Mouse (Mus musculus) CH12.LX (cell line): Measurements from ENCODE around the gene Gm1043. TPM values are rescaled to one million over a fixed set of nuclear protein-coding genes. Genes with fewer than 3 reads are reported as not detected.
A peak's percentile ranks its signal among the peaks of the same experiment; 100 is the strongest.

ENCODE experiments used
- DNase-seq: peaks from one replicate; pipeline ENCODE4 v3.0.0-alpha.2; 2013; ENCODE audit errors: extremely low read depth
- H3K27ac ChIP-seq: 2 replicates; pipeline ENCODE4 v1.5.1; 2012; ENCODE audit warnings: low read depth, mild to moderate bottlenecking, control low read depth, moderate library complexity; ENCODE audit not compliant: insufficient read depth
- H3K27me3 ChIP-seq: replicated peaks from 2 replicates; pipeline ENCODE3; 2012; ENCODE audit warnings: inconsistent platforms
- H3K36me3 ChIP-seq, 2 experiments: replicated peaks in 1 of 2; 2 replicates each; pipeline versions ENCODE3 to v1.6.1; 2012; ENCODE audit warnings: inconsistent platforms in 1 of 2, low read length in 1 of 2, mild to moderate bottlenecking in 1 of 2, mixed read lengths in 1 of 2, moderate library complexity in 1 of 2; ENCODE audit not compliant: control insufficient read depth in 1 of 2, insufficient read depth in 1 of 2
- H3K4me1 ChIP-seq, 2 experiments: 2 replicates each; pipeline ENCODE4 v1.6.1; 2012; ENCODE audit warnings: inconsistent platforms in 1 of 2, moderate library complexity in 1 of 2; ENCODE audit not compliant: insufficient read depth in 2 of 2, control insufficient read depth in 1 of 2
- H3K4me2 ChIP-seq: 2 replicates; pipeline ENCODE4 v1.6.1; 2012; ENCODE audit warnings: low read depth, mild to moderate bottlenecking, control low read depth; ENCODE audit not compliant: poor library complexity, insufficient read depth, severe bottlenecking
- H3K4me3 ChIP-seq, 3 experiments: fragments of 150-350 bp in 1 of 3; sonication (generic) in 1 of 3; replicated peaks in 1 of 3; 2 replicates each; pipeline versions ENCODE3 to v1.5.1; 2011 to 2012; ENCODE audit warnings: low read depth in 2 of 3, low read length in 2 of 3, mild to moderate bottlenecking in 2 of 3, moderate library complexity in 2 of 3, control low read depth in 1 of 3, improper control_type of control experiment in 1 of 3, inconsistent platforms in 1 of 3, mixed read lengths in 1 of 3; ENCODE audit not compliant: poor library complexity in 1 of 3
- H3K79me2 ChIP-seq: replicated peaks from 2 replicates; pipeline ENCODE4 v1.6.1; 2012; ENCODE audit warnings: mild to moderate bottlenecking, moderate library complexity; ENCODE audit not compliant: control insufficient read depth, poor library complexity, insufficient read depth, severe bottlenecking; ENCODE audit errors: extremely low read depth
- H3K9ac ChIP-seq: 2 replicates; pipeline ENCODE4 v1.6.1; 2012; ENCODE audit warnings: low read depth, mild to moderate bottlenecking, control low read depth, moderate library complexity; ENCODE audit not compliant: insufficient read depth
- H3K9me3 ChIP-seq: replicated peaks from 2 replicates; pipeline ENCODE3; 2012; ENCODE audit warnings: low read length, inconsistent platforms, mixed read lengths
- CHD2 ChIP-seq: IDR thresholded peaks from 2 replicates; pipeline ENCODE4 v1.6.1; 2011; ENCODE audit warnings: low read length, improper control_type of control experiment
- CTCF ChIP-seq, 2 experiments: IDR thresholded peaks in 1 of 2; conservative IDR thresholded peaks in 1 of 2; 2 replicates each; pipeline ENCODE4 v1.5.1; 2011 to 2012; ENCODE audit warnings: low read depth in 2 of 2, low read length in 2 of 2, improper control_type of control experiment in 1 of 2, inconsistent platforms in 1 of 2, mild to moderate bottlenecking in 1 of 2, moderate library complexity in 1 of 2
- ELF1 ChIP-seq: IDR thresholded peaks from 2 replicates; pipeline ENCODE4 v1.6.1; 2014; ENCODE audit warnings: low read depth, mild to moderate bottlenecking, inconsistent platforms, low read length, improper control_type of control experiment
- JUN ChIP-seq: IDR thresholded peaks from 2 replicates; pipeline ENCODE4 v1.6.1; 2011; ENCODE audit warnings: low read depth, mild to moderate bottlenecking, low read length, improper control_type of control experiment, moderate library complexity; ENCODE audit not compliant: insufficient read depth
- JUND ChIP-seq: conservative IDR thresholded peaks from 2 replicates; pipeline ENCODE4 v1.6.1; 2011; ENCODE audit warnings: low read depth, low read length, improper control_type of control experiment
- MAFK ChIP-seq: IDR thresholded peaks from 2 replicates; pipeline ENCODE4 v1.6.1; 2011; ENCODE audit warnings: low read length, improper control_type of control experiment; ENCODE audit not compliant: insufficient replicate concordance
- MAZ ChIP-seq: IDR thresholded peaks from 2 replicates; pipeline ENCODE4 v1.6.1; 2012; ENCODE audit warnings: low read depth, mild to moderate bottlenecking, inconsistent platforms, low read length, improper control_type of control experiment, moderate library complexity
- MXI1 ChIP-seq: IDR thresholded peaks from 2 replicates; pipeline ENCODE4 v1.6.1; 2011; ENCODE audit warnings: mild to moderate bottlenecking, low read depth, low read length, improper control_type of control experiment
- MYC ChIP-seq: IDR thresholded peaks from 2 replicates; pipeline ENCODE4 v1.6.1; 2011; ENCODE audit warnings: low read depth, mild to moderate bottlenecking, improper control_type of control experiment, low read length
- NELFE ChIP-seq: IDR thresholded peaks from 2 replicates; pipeline ENCODE4 v1.6.1; 2011; ENCODE audit warnings: low read depth, low read length, improper control_type of control experiment
- NRF1 ChIP-seq: IDR thresholded peaks from 2 replicates; pipeline ENCODE4 v1.6.1; 2014; ENCODE audit warnings: low read depth, mild to moderate bottlenecking, inconsistent platforms, low read length, improper control_type of control experiment, moderate library complexity
- PAX5 ChIP-seq: IDR thresholded peaks from 2 replicates; pipeline ENCODE4 v1.6.1; 2012; ENCODE audit warnings: low read length, inconsistent platforms, mixed read lengths
- POLR2A ChIP-seq: IDR thresholded peaks from 2 replicates; pipeline ENCODE4 v1.6.1; 2011; ENCODE audit warnings: low read depth, mild to moderate bottlenecking, improper control_type of control experiment, low read length
- SIN3A ChIP-seq: IDR thresholded peaks from 2 replicates; pipeline ENCODE4 v1.6.1; 2012; ENCODE audit warnings: low read length, improper control_type of control experiment, inconsistent platforms
- SMC3 ChIP-seq: IDR thresholded peaks from 2 replicates; pipeline ENCODE4 v1.6.1; 2011; ENCODE audit warnings: low read depth, low read length, improper control_type of control experiment
- TCF12 ChIP-seq: IDR thresholded peaks from 2 replicates; pipeline ENCODE4 v1.6.1; 2014; ENCODE audit warnings: low read depth, mild to moderate bottlenecking, inconsistent platforms, low read length, improper control_type of control experiment
- USF2 ChIP-seq: conservative IDR thresholded peaks from 2 replicates; pipeline ENCODE4 v1.6.1; 2011; ENCODE audit warnings: low read depth, low read length, improper control_type of control experiment
- ZC3H11A ChIP-seq: IDR thresholded peaks from 2 replicates; pipeline ENCODE4 v1.6.1; 2012; ENCODE audit warnings: low read depth, mild to moderate bottlenecking, inconsistent platforms, low read length, improper control_type of control experiment
- ZKSCAN1 ChIP-seq: IDR thresholded peaks from 2 replicates; pipeline ENCODE4 v1.6.1; 2012; ENCODE audit warnings: low read depth, inconsistent platforms, low read length, improper control_type of control experiment, borderline replicate concordance
- ZMIZ1 ChIP-seq: IDR thresholded peaks from 2 replicates; pipeline ENCODE4 v1.6.1; 2012; ENCODE audit warnings: low read depth, mild to moderate bottlenecking, inconsistent platforms, low read length, improper control_type of control experiment
- ZNF384 ChIP-seq: IDR thresholded peaks from 2 replicates; pipeline ENCODE4 v1.6.1; 2012; ENCODE audit warnings: low read depth, low read length, improper control_type of control experiment, inconsistent platforms
- dilution Hi-C: fragments of 300-500 bp; cut with MboI; formaldehyde crosslinking; loops from 2 replicates; pipeline ENCODE4 v1.14.3; 2020; ENCODE audit warnings: low sequenced_read_pairs; ENCODE audit not compliant: extremely low pct_unique_long_range_greater_than_20kb, extremely low pct_ligation_motif_present
- in situ Hi-C: fragments of 300-500 bp; cut with MboI; formaldehyde crosslinking; loops from 3 replicates; pipeline ENCODE4 v1.14.3; 2019; ENCODE audit warnings: low sequenced_read_pairs, low pct_ligation_motif_present, low pct_unique_long_range_greater_than_20kb, mixed read lengths
- polyA plus RNA-seq: library from polyadenylated mRNA; unstranded; fragments of >175 nt; gene quantifications from 2 replicates; pipeline ENCODE4 v1.2.1, GENCODE M21; 2012; ENCODE audit warnings: low read depth; ENCODE audit not compliant: insufficient read length
- total RNA-seq, 2 experiments: library from RNA; depleted of rRNA; stranded (reverse); fragments of 300-350 nt in 1 of 2; fragments of >200 nt in 1 of 2; gene quantifications; 2 replicates each; pipeline ENCODE4 v1.2.3; 2012 to 2014

Gene Gm1043
- total and polyA plus RNA-seq, 3 experiments, result not detected

DNA sequence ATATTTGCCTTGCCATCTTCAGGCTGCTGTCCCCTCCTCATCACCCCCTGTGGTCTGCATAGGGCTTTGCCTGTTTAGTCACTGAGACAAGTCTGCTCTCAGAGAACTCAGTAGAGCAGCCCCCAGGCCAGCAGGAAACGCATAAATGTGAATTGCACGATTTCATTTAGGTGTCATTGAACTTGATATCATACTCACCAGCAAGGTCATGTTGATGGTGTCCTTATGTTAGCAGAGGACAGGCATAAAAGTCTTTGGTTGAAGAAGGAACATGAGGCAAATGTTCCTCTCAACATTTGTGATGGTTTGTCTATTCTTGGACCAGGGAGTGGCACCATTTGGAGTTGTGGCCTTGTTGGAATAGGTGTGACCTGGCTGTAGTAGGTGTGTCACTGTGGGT lies 2.6 kb downstream of the Gm1043 start:
- Histone ChIP-seq H3K9me3 (no peaks in the 10 kb centered on the region), H3K36me3 (peaks cover 0 to 2% of the 10 kb centered on the region in 2 experiments), H3K4me1 (peaks cover 0 to 59% of the 10 kb centered on the region in 2 experiments; a peak in 3 of 4 replicates), H3K79me2 (no peaks in the 10 kb centered on the region), H3K27ac (no peak overlapping the region), H3K9ac (no peak overlapping the region), H3K4me2 (no peak overlapping the region), H3K4me3 (no peak overlapping the region), H3K27me3 (no peaks in the 10 kb centered on the region)
- dilution Hi-C loops, result no loop called here
- DNase-seq, result no peak
- no peak for TF ChIP-seq ZC3H11A
- no peak for TF ChIP-seq SMC3
- TF ChIP-seq SIN3A, result no peak
- no peak for TF ChIP-seq PAX5
- TF ChIP-seq TCF12, result no peak
- no peak for TF ChIP-seq JUN
- TF ChIP-seq ZNF384, result no peak
- no peak for TF ChIP-seq JUND
- TF ChIP-seq MAZ, result no peak
- no peak for TF ChIP-seq NRF1
- TF ChIP-seq ZKSCAN1, result no peak
- no peak for TF ChIP-seq MAFK
- TF ChIP-seq ZMIZ1, result no peak
- no peak for TF ChIP-seq POLR2A
- no peak for TF ChIP-seq CTCF (conservative IDR thresholded peaks at IDR 0.05 in 1 of 2, IDR thresholded peaks at IDR 0.05 in 1 of 2; ENCODE audit: low read depth in 2 of 2, low read length in 2 of 2)
- no peak for TF ChIP-seq NELFE
- no peak for TF ChIP-seq ELF1
- TF ChIP-seq USF2, result no peak
- no peak for TF ChIP-seq MXI1
- TF ChIP-seq MYC, result no peak
- in situ Hi-C loops, result no loop called here

DNA sequence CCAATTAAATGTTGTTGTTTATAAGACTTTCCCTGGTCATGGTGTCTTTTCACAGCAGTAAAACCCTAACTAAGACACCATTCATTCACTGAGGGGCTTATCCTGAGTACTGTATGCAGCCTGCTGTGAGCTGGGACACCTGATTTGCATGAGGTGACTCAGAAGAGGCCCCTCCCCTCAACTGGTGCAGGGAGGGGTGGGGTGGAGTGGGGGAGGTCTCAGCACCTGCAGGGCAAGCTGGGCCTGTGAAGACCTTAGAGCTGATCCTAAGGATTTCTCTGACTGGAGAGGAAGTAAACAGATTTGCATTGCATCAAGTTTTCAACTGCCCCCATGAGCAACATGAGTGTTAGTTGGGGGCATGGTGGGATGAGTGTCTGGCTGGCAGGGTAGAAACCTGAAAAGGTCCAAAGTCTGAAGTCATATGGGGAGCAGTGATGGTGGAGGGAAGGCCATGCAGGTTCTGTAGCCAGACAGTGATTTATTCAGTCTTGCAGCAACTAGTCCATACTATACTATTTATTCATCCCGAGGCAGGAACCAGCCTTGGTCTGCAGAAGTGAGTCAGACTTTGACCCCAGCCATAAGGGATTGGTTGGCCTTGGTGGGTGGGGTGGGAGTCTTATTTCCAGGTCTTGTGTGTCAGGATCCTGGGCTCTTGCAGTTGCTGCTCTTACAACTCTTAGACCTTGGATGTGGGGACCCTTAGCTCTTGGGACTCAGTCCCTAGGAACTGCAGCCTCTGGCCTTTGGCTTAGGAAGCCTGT lies 3.4 kb downstream of the Gm1043 start:
- peaks cover 0 to 52% of the 10 kb centered on the region in 2 experiments; a peak in 3 of 4 replicates for H3K4me1 ChIP-seq
- H3K36me3 ChIP-seq, result peaks cover 0 to 2% of the 10 kb centered on the region in 2 experiments
- DNase-seq, result peak; percentile 66
- dilution Hi-C loops (no loop called here), in situ Hi-C loops (no loop called here)
- no peak overlapping the region for H3K4me2 ChIP-seq
- no peaks in the 10 kb centered on the region for H3K27me3 ChIP-seq
- no peak overlapping the region for H3K4me3 ChIP-seq
- no peak overlapping the region for H3K27ac ChIP-seq
- no peak overlapping the region for H3K9ac ChIP-seq
- TF ChIP-seq CHD2 (no peak), MXI1 (no peak), USF2 (no peak), MAZ (0 out of 2 replicates have a peak, but pooled peaks have one; percentile 36)
- no peaks in the 10 kb centered on the region for H3K9me3 ChIP-seq
- H3K79me2 ChIP-seq, result no peaks in the 10 kb centered on the region
